Mouse (Mus musculus) mouse embryonic stem cell (cell line): ENCODE results near the gene Ube2ql1.

Experiments used
- in situ Hi-C, 2 experiments: fragments of 300-500 bp; cut with MboI; formaldehyde crosslinking; loops; 1 replicate in 1 of 2; 3 replicates in 1 of 2; pipeline ENCODE4 v1.14.3; 2019 to 2020; ENCODE audit warnings: low sequenced_read_pairs in 2 of 2, low pct_unique_long_range_greater_than_20kb in 1 of 2, mixed read lengths in 1 of 2; ENCODE audit not compliant: unreplicated experiment in 1 of 2

Ube2ql1 gene

GRCm38 (mm10) chr13:69721141-69721540 lies 18.5 kb downstream of the Ube2ql1 start:
- in situ Hi-C loops, result no loop called here

DNA sequence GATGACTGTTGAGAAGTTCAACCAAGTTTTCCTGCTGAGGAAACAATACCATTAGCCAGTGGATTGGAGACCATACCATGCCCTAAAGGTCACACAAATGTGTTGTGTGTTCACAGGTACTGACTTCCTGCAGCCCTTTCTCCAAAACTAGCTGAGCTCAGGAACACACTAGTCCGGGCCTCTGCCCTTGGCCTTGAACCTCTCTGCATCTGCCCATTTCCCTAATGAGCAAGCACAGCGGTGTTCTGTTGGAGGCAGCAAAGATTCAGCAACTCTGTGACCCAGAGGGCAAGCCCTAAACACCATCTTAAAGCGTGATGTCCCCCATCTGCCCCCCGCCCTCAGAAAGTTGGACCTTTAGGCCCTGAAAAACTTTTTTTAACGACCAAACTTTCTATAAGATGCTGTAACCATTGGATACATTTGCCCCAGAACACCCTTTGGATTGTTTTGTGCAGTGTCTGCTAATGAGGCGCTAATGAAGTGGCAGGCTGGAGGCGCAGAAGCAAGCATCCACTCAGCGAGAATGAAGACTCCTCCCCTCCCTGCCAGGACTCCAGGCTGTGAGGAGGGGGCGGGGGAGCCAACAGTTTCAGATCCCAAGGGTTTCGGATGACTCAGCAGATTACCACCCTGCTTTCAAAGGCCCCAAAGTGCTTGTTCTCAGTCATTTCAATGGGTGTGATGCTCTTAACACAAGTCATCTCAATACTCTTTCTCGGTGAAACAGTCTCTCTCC lies 21.7 kb downstream of the Ube2ql1 start:
- in situ Hi-C loops, result no loop called here

DNA sequence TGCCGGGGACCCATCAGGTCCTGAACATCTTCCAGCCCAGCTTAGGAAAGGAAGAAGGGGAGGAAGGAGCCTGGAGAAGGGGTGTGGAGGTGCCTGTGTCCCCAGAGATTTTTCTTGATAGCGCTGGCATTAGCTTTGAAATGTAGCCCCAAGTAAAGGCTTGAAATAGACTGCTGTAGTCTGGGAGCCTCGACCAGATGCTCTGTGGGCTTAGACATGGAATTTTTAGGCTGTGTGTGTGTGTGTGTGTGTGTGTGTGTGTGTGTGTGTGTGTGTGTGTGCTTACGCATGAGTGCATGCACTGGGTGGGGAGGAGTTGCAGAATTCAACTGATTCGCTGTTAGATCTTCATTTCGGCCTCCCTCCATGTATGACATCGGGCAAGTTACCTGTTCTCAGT lies 31.5 kb downstream of the Ube2ql1 start:
- in situ Hi-C loops, result no loop called here

GRCm38 (mm10) chr13:69707496-69707895 lies 32.2 kb downstream of the Ube2ql1 start:
- in situ Hi-C loops, result no loop called here

DNA sequence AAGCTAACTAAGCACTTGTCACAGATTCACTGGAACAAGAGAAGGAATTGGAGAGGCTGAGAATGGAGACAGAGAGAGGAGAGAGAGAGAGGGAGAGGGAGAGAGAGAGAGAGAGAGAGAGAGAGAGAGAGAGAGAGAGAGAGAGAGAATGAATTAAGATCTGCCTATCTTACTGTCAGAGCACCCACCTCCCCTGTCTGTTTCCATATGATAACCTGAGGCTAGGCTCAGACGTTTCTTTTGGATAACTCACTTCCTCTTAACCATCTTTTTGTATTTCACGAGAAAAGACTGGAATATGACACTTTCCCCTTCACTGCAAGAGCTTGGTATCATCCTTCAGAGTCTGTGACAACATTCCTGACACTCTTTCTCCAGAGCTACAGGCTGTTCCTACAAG lies 32.8 kb downstream of the Ube2ql1 start:
- in situ Hi-C loops, result no loop called here

- in situ Hi-C loops, result no loop called here
Measured at GRCm38 (mm10) chr13:69703505-69703904, 36.2 kb downstream of the Ube2ql1 start.

DNA sequence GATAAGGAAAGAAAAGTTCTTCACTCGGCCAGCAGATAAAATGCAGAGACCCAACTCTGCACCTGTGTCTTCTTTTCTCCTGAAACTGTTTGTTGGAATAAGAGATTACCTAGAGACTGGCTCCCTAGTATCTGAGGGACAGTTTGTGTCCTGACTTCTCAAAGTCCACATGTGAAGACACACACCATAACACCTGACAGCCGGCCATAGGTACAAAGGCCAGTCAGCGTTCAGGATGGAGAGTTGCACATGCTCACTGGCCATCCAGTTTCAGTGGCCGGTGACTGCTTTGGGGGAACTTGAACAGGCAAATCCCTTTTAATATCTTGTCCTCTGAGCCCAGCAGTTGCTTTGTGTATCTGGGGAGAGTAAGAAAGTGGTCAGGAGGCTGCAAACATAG lies 38.3 kb downstream of the Ube2ql1 start:
- in situ Hi-C loops, result no loop called here

DNA sequence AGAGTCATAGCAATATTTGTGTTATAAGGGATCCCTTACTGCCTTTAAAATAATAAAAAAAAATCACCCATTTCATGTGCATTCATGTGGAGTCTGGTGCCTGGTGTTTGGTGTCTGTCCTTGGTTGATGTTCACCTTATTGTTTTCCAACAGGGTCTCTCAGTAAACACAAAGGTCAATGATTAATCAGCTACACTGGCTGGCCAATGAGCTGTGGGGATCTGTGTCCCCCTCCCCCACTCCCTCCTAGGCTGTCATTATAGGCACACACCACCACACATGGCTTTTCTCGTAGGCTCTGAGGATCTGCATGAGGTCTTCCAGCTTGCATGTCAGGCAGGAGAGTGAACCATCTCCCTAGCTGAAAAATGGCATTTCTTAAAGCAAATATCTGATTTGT lies 38.9 kb downstream of the Ube2ql1 start:
- in situ Hi-C loops, result no loop called here

GRCm38 (mm10) chr13:69696333-69696991 lies 43.2 kb downstream of the Ube2ql1 start:
- in situ Hi-C loops, result no loop called here

DNA sequence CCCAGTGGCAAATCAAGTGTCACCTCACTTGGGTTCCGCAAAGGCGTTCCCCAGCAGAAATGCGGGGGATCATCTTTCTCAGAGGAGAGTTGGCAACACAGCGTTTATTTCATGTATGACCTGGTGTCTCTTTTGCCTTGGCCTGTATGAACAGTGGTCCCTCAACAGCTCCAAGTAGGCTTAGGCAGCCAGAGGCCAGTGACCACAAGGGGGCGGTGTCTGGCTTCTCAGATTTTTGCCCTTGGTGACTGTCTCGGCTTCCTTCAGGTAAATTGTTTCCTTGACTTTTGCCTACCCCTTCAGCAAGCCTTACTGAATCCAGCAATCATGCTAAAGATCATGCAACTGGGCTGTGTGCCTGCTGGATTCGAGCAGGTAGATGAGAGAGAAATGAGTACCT lies 48.6 kb downstream of the Ube2ql1 start:
- in situ Hi-C loops, result loop anchor here in 1 of 2 experiments (5.0 kb wide), 1 partner anchor 301 kb away; no protein-coding TSS in a partner anchor

- in situ Hi-C loops, result no loop called here
Measured at GRCm38 (mm10) chr13:69687023-69687422, 52.7 kb downstream of the Ube2ql1 start.

GRCm38 (mm10) chr13:69685406-69685818 lies 54.3 kb downstream of the Ube2ql1 start:
- in situ Hi-C loops, result no loop called here

GRCm38 (mm10) chr13:69673921-69674618 lies 65.6 kb downstream of the Ube2ql1 start:
- in situ Hi-C loops, result no loop called here

DNA sequence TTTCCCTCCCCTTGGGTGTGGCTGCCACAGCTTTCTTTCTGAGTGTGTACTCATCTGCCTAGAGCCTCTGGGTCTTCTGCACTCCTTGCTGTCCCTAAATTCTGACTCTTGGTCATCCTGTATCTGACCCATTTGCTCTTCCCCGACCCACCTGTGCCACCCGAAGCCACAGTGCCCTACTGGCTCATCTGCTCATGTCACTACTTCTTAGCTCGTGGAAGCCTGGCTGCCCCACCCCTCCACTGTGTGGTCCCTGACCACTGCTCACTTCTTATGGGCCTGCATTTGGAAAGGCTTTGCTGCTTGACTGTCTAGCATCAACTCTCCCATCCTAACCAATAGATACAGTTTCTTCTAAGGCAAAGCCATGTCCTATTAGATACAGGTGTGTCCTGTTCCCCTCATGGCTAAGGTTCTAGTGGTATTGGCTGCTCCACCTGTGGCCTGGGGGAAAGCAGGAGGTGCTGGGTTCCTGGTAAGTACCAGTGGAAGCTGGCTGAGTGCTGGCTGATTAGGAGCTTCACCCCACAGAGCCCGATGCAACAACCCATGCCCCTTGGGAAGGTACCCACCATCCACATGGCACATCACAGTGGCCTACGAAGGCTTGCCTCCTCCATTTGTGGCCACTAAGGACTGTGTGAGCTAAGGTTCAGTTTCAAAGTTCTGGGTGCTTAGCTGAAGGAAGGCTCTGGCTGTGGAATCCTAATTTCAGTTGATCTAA lies 66.3 kb downstream of the Ube2ql1 start:
- in situ Hi-C loops, result no loop called here

GRCm38 (mm10) chr13:69672565-69672964 lies 67.1 kb downstream of the Ube2ql1 start:
- in situ Hi-C loops, result no loop called here

DNA sequence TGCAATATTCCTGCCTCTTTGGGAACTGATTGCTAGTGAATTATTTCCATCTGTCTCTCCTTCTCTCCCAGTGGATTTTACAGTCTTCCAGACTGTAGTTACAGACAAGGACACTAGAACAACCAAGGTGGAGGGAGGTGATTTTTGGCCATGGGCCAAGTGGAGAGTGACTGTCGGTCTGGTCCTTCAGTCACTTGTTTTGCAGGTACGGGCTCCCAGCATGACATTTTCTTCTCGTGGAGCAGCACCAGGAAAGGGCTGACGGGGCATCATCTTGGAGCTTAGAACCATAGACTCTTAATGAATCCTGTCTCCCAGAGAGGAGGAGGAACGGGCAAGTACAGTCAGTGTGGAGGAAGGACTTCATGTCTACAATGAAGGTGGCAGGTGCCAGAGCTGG lies 67.6 kb downstream of the Ube2ql1 start:
- in situ Hi-C loops, result no loop called here

DNA sequence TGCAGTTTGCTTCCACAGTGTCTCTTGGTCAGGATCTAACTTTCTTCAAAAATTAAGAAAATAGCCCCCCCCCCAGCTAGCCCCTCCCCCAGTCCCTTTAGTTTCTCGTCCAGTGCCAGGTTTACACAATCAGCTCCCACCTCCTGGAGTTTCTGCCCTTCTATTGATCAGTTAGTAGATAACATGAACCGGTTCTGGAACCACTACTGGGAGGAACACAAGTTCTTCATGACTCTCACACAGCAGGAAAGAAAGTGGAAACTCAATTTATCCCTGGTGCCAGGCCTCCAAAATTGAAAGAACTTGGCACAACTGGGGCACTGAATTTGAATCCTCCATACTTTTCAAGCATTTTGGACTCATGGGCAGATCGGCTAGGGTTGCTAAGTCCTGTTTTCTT lies 85.2 kb downstream of the Ube2ql1 start:
- in situ Hi-C loops, result loop anchor here in 1 of 2 experiments (10.0 kb wide), 1 partner anchor 100 kb away; no protein-coding TSS in a partner anchor
